Mouse (Mus musculus) lung, embryonic 15.5 days (tissue): ENCODE data around the gene Nrarp. TPM values are rescaled to one million over a fixed set of nuclear protein-coding genes. Genes with fewer than 3 reads are reported as not detected.
A peak's percentile ranks its signal among the peaks of the same experiment; 100 is the strongest.

Source experiments
- ATAC-seq: fragments of 200-750 bp; cut with Nextera tagmentation; 2 replicates; pipeline ENCODE4 v1.8.0; 2017; ENCODE audit warnings: moderate number of reproducible peaks, borderline replicate concordance; ENCODE audit not compliant: low FRiP score, low TSS enrichment; ENCODE audit errors: extremely low read depth
- H3K27ac ChIP-seq: fragments of 300-500 bp; sonication (generic); 2 replicates; pipeline ENCODE4 v1.5.1; 2015; ENCODE audit warnings: moderate library complexity, mild to moderate bottlenecking, inconsistent platforms
- H3K27me3 ChIP-seq: fragments of 300-500 bp; sonication (generic); 2 replicates; pipeline ENCODE4 v1.6.1; 2015; ENCODE audit warnings: inconsistent platforms
- H3K36me3 ChIP-seq: fragments of 300-500 bp; sonication (generic); 2 replicates; pipeline ENCODE4 v1.6.1; 2015; ENCODE audit warnings: inconsistent platforms
- H3K4me1 ChIP-seq: fragments of 300-500 bp; sonication (generic); 2 replicates; pipeline ENCODE4 v1.6.1; 2015; ENCODE audit warnings: inconsistent platforms
- H3K4me2 ChIP-seq: fragments of 300-500 bp; sonication (generic); 2 replicates; pipeline ENCODE4 v1.6.1; 2015; ENCODE audit warnings: inconsistent platforms, mild to moderate bottlenecking, moderate library complexity
- H3K4me3 ChIP-seq: fragments of 300-500 bp; sonication (generic); 2 replicates; pipeline ENCODE4 v1.5.1; 2015; ENCODE audit warnings: mild to moderate bottlenecking, inconsistent platforms
- H3K9ac ChIP-seq: fragments of 300-500 bp; sonication (generic); 2 replicates; pipeline ENCODE4 v1.6.1; 2015; ENCODE audit warnings: inconsistent platforms
- H3K9me3 ChIP-seq: fragments of 300-500 bp; sonication (generic); 2 replicates; pipeline ENCODE4 v1.6.1; 2016; ENCODE audit warnings: inconsistent platforms
- WGBS: fragments of 180-500 bp; shearing (Covaris S2); methylation state at CpG from one replicate; pipeline ENCODE4 v1.1.7; 2015; 5-methylcytosine and 5-hydroxymethylcytosine counted together
- polyA plus RNA-seq: library from polyadenylated mRNA; unstranded; fragments of >200 nt; fragmentation: Nextera tagmentation; extraction: Ambion mirVana; gene quantifications from 2 replicates; pipeline ENCODE4 v1.2.1, GENCODE M21; 2015

The Nrarp gene
- polyA plus RNA-seq, 1 experiment from 2014 or later, result 15.7 TPM

- Histone ChIP-seq H3K4me3 (peak overlapping the region; percentile 46), H3K4me1 (peaks cover 44% of the 10 kb centered on the region), H3K9ac (peak overlapping the region; percentile 43), H3K27me3 (no peaks in the 10 kb centered on the region), H3K36me3 (no peaks in the 10 kb centered on the region), H3K4me2 (peak overlapping the region; percentile 67), H3K9me3 (no peaks in the 10 kb centered on the region), H3K27ac (peak overlapping the region; percentile 79)
- 12% methylated on average over 4 of the region's 4 CpGs for WGBS
- peak; percentile 20 for ATAC-seq
Measured at GRCm38 (mm10) chr2:25167481-25167880, 13.1 kb upstream of the Nrarp start.

- peaks cover 45% of the 10 kb centered on the region for H3K4me1 ChIP-seq
Measured at GRCm38 (mm10) chr2:25167919-25168664, 12.5 kb upstream of the Nrarp start.

GRCm38 (mm10) chr2:25168665-25168978, 11.9 kb upstream of the Nrarp start:
- Histone ChIP-seq H3K36me3 (no peaks in the 10 kb centered on the region), H3K4me3 (peak overlapping the region; percentile 46), H3K4me2 (peak overlapping the region; percentile 67), H3K27me3 (no peaks in the 10 kb centered on the region), H3K9ac (peak overlapping the region; percentile 43), H3K9me3 (no peaks in the 10 kb centered on the region), H3K27ac (peak overlapping the region; percentile 79), H3K4me1 (peaks cover 40% of the 10 kb centered on the region)
- WGBS, result 20% methylated on average over 2 of the region's 2 CpGs
- no peak; the same call in 1 of the 2 replicates for ATAC-seq

More at GRCm38 (mm10) chr2:25167919-25168664, 12.5 kb upstream of the Nrarp start:
- H3K27ac ChIP-seq, result peak overlapping the region; percentile 79
- H3K9me3 ChIP-seq, result no peaks in the 10 kb centered on the region
- WGBS, result under 1% methylated on average over 39 of the region's 41 CpGs
- H3K36me3 ChIP-seq, result no peaks in the 10 kb centered on the region
- H3K4me2 ChIP-seq, result peak overlapping the region; percentile 67
- H3K27me3 ChIP-seq, result no peaks in the 10 kb centered on the region
- peak; percentile 83 for ATAC-seq
- peak overlapping the region; percentile 43 for H3K9ac ChIP-seq
- H3K4me3 ChIP-seq, result peak overlapping the region; percentile 46

GRCm38 (mm10) chr2:25169778-25170177, 10.8 kb upstream of the Nrarp start:
- Histone ChIP-seq H3K4me3 (no peak overlapping the region), H3K27ac (no peak overlapping the region; the same call in 1 of the 2 replicates), H3K4me1 (peaks cover 35% of the 10 kb centered on the region), H3K36me3 (no peaks in the 10 kb centered on the region), H3K9me3 (no peaks in the 10 kb centered on the region), H3K27me3 (no peaks in the 10 kb centered on the region), H3K4me2 (no peak overlapping the region), H3K9ac (no peak overlapping the region)
- ATAC-seq, result no peak
- WGBS, result 38% methylated on average over 5 of the region's 5 CpGs

GRCm38 (mm10) chr2:25170326-25171100, 10.0 kb upstream of the Nrarp start:
- no peak overlapping the region for H3K4me2 ChIP-seq
- H3K4me3 ChIP-seq, result no peak overlapping the region
- no peak overlapping the region for H3K9ac ChIP-seq
- no peaks in the 10 kb centered on the region for H3K36me3 ChIP-seq
- no peaks in the 10 kb centered on the region for H3K27me3 ChIP-seq
- peaks cover 39% of the 10 kb centered on the region for H3K4me1 ChIP-seq
- no peak for ATAC-seq
- H3K27ac ChIP-seq, result no peak overlapping the region; the same call in 1 of the 2 replicates
- no peaks in the 10 kb centered on the region for H3K9me3 ChIP-seq
- 54% methylated on average over 10 of the region's 10 CpGs for WGBS

GRCm38 (mm10) chr2:25171101-25171768, 9.3 kb upstream of the Nrarp start:
- Histone ChIP-seq H3K4me3 (no peak overlapping the region), H3K9ac (no peak overlapping the region), H3K36me3 (no peaks in the 10 kb centered on the region), H3K27ac (no peak overlapping the region), H3K4me2 (no peak overlapping the region), H3K9me3 (no peaks in the 10 kb centered on the region), H3K4me1 (peaks cover 44% of the 10 kb centered on the region), H3K27me3 (no peaks in the 10 kb centered on the region)
- ATAC-seq, result no peak
- WGBS, result 80% methylated on average over 6 of the region's 6 CpGs

GRCm38 (mm10) chr2:25171769-25172153, 8.8 kb upstream of the Nrarp start:
- Histone ChIP-seq H3K27ac (no peak overlapping the region), H3K4me2 (no peak overlapping the region), H3K36me3 (no peaks in the 10 kb centered on the region), H3K9me3 (no peaks in the 10 kb centered on the region), H3K4me1 (peaks cover 50% of the 10 kb centered on the region), H3K27me3 (peaks cover 3% of the 10 kb centered on the region; the same call in 1 of the 2 replicates), H3K4me3 (no peak overlapping the region), H3K9ac (no peak overlapping the region)
- 63% methylated on average over 1 of the region's 1 CpGs for WGBS
- no peak for ATAC-seq

- ATAC-seq, result no peak
- Histone ChIP-seq H3K36me3 (no peaks in the 10 kb centered on the region), H3K4me1 (peaks cover 53% of the 10 kb centered on the region), H3K9me3 (no peaks in the 10 kb centered on the region), H3K4me3 (no peak overlapping the region), H3K27ac (no peak overlapping the region), H3K4me2 (no peak overlapping the region), H3K27me3 (peaks cover 12% of the 10 kb centered on the region), H3K9ac (no peak overlapping the region)
- 51% methylated on average over 8 of the region's 8 CpGs for WGBS
Measured at GRCm38 (mm10) chr2:25172629-25173028, 7.9 kb upstream of the Nrarp start.

- WGBS, result 92% methylated on average over 4 of the region's 4 CpGs
- no peak overlapping the region for H3K9ac ChIP-seq
- peaks cover 57% of the 10 kb centered on the region for H3K4me1 ChIP-seq
- H3K4me3 ChIP-seq, result no peak overlapping the region
- H3K27me3 ChIP-seq, result peaks cover 24% of the 10 kb centered on the region
- ATAC-seq, result no peak
- no peaks in the 10 kb centered on the region for H3K36me3 ChIP-seq
- H3K4me2 ChIP-seq, result no peak overlapping the region
- no peaks in the 10 kb centered on the region for H3K9me3 ChIP-seq
- H3K27ac ChIP-seq, result no peak overlapping the region
Measured at GRCm38 (mm10) chr2:25173821-25174220, 6.7 kb upstream of the Nrarp start.

- Histone ChIP-seq H3K4me1 (peaks cover 52% of the 10 kb centered on the region), H3K36me3 (no peaks in the 10 kb centered on the region), H3K27me3 (peaks cover 34% of the 10 kb centered on the region), H3K9me3 (no peaks in the 10 kb centered on the region), H3K4me3 (no peak overlapping the region), H3K27ac (no peak overlapping the region), H3K4me2 (no peak overlapping the region), H3K9ac (no peak overlapping the region)
- ATAC-seq, result no peak
- 47% methylated on average over 7 of the region's 7 CpGs for WGBS
Measured at GRCm38 (mm10) chr2:25174866-25175689, 5.5 kb upstream of the Nrarp start.

GRCm38 (mm10) chr2:25175690-25176078, 4.9 kb upstream of the Nrarp start:
- H3K4me3 ChIP-seq, result no peak overlapping the region
- no peak overlapping the region for H3K9ac ChIP-seq
- peaks cover 40% of the 10 kb centered on the region for H3K27me3 ChIP-seq
- H3K4me2 ChIP-seq, result no peak overlapping the region
- 81% methylated on average over 4 of the region's 4 CpGs for WGBS
- no peaks in the 10 kb centered on the region for H3K9me3 ChIP-seq
- no peak overlapping the region for H3K27ac ChIP-seq
- no peak for ATAC-seq
- H3K36me3 ChIP-seq, result no peaks in the 10 kb centered on the region
- H3K4me1 ChIP-seq, result peaks cover 52% of the 10 kb centered on the region
